ENCODE assay signal across 20 mouse cellular contexts in genomic region chr13:113502528-113502927, GRCm38 (mm10).
"Had no signal": no experiment of that assay in that cellular context is flagged by ENCODE, and none has a peak within 500 bp of the region (broad histone marks: within the 10 kb centered on the region; RNA-seq: fewer than 3 reads in every experiment).

No protein-coding gene starts in this region.

- H3K27me3 ChIP-seq: liver, embryonic 13.5 days; midbrain, embryonic 12.5 days; midbrain, embryonic 15.5 days; neural tube, embryonic 12.5 days; neural tube, embryonic 15.5 days had no signal

- H3K36me3 ChIP-seq: liver, embryonic 13.5 days; midbrain, embryonic 12.5 days; midbrain, embryonic 15.5 days; neural tube, embryonic 12.5 days; neural tube, embryonic 15.5 days had no signal

- DNase-seq: kidney, adult 11 months; kidney, adult 8-10 months; kidney, postnatal 10 days; kidney, postnatal 4 days; left cerebral cortex, postnatal 4 days; liver, embryonic 13.5 days; lung, adult 2 months; lung, postnatal 14 days; lung, postnatal 4 days; right cerebral cortex, adult 18-20 months; right cerebral cortex, postnatal 14 days; right cerebral cortex, postnatal 4 days; thymus, adult 2 months; thymus, postnatal 14 days; thymus, postnatal 4 days had no signal

- H3K27ac ChIP-seq: liver, embryonic 13.5 days; midbrain, embryonic 12.5 days; midbrain, embryonic 15.5 days; neural tube, embryonic 12.5 days; neural tube, embryonic 15.5 days; stomach, postnatal 0 days had no signal

- H3K4me1 ChIP-seq: liver, embryonic 13.5 days; midbrain, embryonic 12.5 days; midbrain, embryonic 15.5 days; neural tube, embryonic 12.5 days; neural tube, embryonic 15.5 days had no signal

- H3K9ac ChIP-seq: liver, embryonic 13.5 days; midbrain, embryonic 12.5 days; midbrain, embryonic 15.5 days; neural tube, embryonic 12.5 days; neural tube, embryonic 15.5 days had no signal

- H3K4me2 ChIP-seq: liver, embryonic 13.5 days; midbrain, embryonic 12.5 days; midbrain, embryonic 15.5 days; neural tube, embryonic 12.5 days; neural tube, embryonic 15.5 days had no signal

- H3K4me3 ChIP-seq: liver, embryonic 13.5 days; midbrain, embryonic 12.5 days; midbrain, embryonic 15.5 days; neural tube, embryonic 12.5 days; neural tube, embryonic 15.5 days had no signal

- H3K9me3 ChIP-seq: liver, embryonic 13.5 days; midbrain, embryonic 12.5 days; midbrain, embryonic 15.5 days; neural tube, embryonic 12.5 days; neural tube, embryonic 15.5 days had no signal

- ATAC-seq: midbrain, embryonic 15.5 days had no signal
